Mouse (Mus musculus) hindlimb bud, embryonic 11.5 days (tissue): ENCODE measurements around the gene Lysmd3.
A peak's percentile ranks its signal among the peaks of the same experiment; 100 is the strongest.
"Not testable (repeated sequence)": the region's sequence is repeated elsewhere in the genome, so short reads cannot be mapped to it uniquely, and the experiment has no call there.

Experiments
- DNase-seq: peaks from one replicate; pipeline ENCODE4 v3.0.0-alpha.2; 2012; ENCODE audit warnings: low read depth, low spot score; ENCODE audit errors: extremely low spot score

Gene Lysmd3

GRCm38 (mm10) chr13:81657351-81658052, at the start of gene Lysmd3:
Gene Lysmd3 (plus strand): TSS chr13:81657663.
- peak; percentile 67 for DNase-seq

DNA sequence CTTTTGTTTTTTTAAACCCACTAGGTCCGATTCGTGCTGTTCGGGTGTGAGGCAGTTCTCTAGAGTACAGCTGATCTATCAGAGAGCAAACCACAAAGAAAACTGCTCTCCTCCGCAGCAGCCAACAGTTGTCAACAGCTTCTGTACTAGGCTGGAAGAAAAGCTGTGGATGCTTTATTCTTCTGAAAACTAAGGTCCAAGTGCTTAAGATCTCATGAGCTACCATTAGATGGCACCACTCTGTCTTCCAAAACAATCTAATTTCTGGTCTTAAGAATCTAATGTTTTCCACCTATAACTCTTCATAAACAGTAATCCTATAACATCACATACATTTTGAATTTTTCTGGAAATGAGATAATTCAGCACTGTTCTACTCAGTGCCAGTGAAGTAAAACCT, 47.1 kb upstream of the Lysmd3 start:
- DNase-seq = no peak

DNA sequence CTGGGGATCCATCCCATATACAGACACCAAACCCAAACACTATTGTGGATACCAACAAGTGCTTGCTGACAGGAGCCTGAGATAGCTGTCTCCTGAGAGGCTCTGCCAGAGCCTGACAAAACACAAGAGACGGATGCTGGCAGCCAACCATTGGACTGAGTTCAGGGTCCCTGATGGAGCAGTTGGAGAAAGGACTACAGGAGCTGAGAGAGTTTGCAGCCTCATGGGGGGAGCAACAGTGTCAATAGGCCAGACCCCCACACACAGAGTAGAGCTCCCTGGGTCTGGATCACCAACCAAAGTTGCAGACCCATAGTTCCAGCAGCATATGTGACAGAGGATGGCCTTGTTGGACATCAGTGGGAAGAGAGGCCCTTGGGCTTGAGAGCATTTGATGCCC, 29.6 kb upstream of the Lysmd3 start:
- not testable (repeated sequence) for DNase-seq

DNA sequence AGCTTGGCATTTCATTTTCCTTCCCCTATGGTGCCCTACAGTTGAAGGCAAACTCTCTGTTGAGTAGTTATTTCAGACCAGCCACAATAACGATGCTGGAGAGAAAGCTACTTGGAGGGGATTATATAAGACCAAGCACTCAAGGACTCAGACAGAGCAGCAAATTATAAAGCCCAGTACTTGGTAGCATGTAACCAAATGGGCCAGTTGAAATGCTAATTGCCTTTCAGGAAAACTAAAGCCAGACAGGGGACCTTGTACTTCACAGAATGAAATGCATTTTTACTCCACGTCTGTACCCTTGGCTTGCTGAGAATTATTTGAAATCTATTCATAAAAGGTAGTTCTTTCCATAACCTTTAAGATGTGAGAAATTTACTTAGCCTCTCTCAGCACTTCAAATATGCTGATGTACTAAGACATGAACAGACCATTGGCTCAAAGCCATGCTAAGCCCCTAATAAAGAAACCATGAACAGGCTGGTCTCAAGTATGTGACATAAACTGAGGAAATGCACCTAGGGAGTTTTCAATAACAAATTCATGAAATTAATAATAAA, 28.8 kb upstream of the Lysmd3 start:
- DNase-seq = no peak

GRCm38 (mm10) chr13:81629395-81629794, 28.1 kb upstream of the Lysmd3 start:
- no peak for DNase-seq

DNA sequence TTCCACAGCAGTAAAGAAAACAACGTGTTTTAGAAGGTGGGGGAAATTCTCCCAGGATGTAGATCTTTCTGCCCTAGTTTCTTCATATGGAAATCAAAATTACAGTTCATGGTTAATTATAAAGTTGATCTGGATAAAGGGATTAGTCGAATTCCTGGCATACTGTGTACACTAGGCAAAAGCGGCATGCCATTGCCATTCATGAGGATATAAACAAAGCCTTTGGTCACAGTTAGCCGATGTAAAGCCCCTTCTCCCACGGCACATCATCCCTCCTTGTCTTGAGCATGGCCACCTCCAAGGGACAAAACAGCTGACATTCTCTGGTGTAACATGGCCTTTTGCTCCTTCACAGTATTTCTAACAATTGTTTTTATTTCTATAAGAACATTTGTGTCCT, 26.9 kb upstream of the Lysmd3 start:
- no peak for DNase-seq

GRCm38 (mm10) chr13:81632720-81633415, 24.6 kb upstream of the Lysmd3 start, which contains the start of gene Adgrv1:
Gene Adgrv1 (minus strand): TSS chr13:81633154.
- no peak for DNase-seq

DNA sequence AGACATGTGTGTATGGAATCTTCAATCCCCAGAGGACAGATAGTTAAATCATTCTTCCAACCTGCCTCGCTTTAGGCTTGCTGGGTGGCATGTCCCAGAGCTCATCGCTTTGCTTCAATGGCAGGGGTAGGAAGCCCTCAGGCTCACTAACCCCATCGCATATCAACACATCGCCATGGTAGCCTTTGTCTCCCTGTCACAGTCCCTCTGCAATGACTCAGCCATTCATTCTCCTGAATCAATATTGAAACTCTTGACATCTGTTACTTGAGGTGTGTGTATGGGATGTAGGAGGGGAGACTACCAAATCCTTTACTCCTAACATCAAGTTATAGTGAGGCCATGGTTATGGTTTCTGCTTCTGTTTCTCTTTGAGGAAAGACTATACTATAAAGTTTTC, 17.8 kb upstream of the Lysmd3 start:
- DNase-seq = no peak

- DNase-seq = no peak
Measured at GRCm38 (mm10) chr13:81640881-81641280, 16.6 kb upstream of the Lysmd3 start.

- DNase-seq = no peak
Measured at GRCm38 (mm10) chr13:81641289-81642045, 16.0 kb upstream of the Lysmd3 start.

DNA sequence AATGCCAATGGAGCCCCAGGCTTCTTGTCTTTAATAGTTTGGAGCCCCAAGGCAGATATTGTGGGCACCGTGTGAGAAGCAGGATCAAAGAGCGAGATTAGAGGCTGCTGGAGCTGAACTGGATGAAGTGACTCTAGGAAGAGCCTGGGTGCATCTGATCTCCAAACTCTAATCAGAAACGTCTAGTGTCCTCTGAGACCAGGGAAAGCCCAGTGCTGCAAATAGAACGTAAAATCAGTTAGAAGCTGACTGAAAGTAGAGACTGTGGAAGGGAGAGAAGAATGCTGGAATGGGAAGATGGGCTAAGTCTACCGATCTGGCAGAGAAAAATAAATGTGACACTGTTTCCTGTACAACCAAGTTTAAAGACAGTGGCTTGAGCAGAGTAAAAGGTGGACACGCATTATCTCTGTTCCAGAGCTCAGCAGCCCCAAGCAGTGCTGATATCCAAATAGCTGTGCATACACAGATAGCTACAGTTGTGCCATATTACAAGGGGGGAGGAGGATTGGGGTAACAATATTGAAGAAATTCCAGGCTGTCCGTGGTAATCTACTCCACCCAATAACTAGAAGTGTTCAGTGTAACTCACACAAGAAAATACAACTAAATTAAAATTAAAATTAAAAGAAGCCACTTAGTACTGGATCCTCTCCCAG, 14.8 kb upstream of the Lysmd3 start:
- no peak for DNase-seq

GRCm38 (mm10) chr13:81644047-81644565, 13.4 kb upstream of the Lysmd3 start:
- no peak for DNase-seq

DNA sequence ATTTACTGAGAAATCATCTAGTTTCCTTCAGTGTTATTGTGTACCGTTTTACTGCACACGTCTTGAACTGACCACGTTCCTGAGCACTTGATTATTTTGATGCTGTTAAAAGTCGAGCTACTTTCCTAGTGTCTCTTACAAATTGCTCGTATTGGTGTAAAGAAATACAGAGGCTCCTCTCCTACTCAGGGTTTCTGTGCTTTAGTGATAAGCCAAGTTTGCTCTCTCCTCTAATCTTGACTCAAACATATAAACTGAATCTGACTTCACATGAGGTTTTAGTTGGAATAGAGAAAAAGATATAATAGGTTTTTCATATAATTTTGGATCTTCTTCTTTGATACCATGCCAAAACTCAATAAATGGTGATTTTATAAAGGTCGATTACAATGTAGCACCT, 11.1 kb upstream of the Lysmd3 start:
- DNase-seq = no peak

DNA sequence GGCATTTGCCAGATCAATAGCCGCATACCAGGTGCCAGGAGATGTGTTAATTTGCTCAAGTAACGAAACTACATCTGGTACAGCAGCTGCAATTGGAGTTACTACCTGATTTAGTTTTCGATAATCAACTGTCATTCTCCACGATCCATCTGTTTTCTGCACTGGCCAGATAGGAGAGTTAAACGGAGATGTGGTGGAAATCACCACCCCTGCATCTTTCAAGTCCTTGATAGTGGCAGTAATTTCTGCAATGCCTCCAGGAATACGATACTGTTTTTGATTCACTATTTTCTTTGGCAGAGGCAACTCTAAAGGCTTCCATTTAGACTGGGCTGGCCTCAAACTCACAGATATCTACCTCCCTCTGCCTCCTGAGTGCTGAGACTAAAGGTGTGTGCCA, 7.1 kb upstream of the Lysmd3 start:
- not testable (repeated sequence) for DNase-seq

GRCm38 (mm10) chr13:81656091-81656850, 1.2 kb upstream of the Lysmd3 start:
- no peak for DNase-seq

- no peak for DNase-seq
Measured at GRCm38 (mm10) chr13:81657008-81657350, 484 bp upstream of the Lysmd3 start.

GRCm38 (mm10) chr13:81658053-81658752, 740 bp downstream of the Lysmd3 start:
- no peak for DNase-seq

DNA sequence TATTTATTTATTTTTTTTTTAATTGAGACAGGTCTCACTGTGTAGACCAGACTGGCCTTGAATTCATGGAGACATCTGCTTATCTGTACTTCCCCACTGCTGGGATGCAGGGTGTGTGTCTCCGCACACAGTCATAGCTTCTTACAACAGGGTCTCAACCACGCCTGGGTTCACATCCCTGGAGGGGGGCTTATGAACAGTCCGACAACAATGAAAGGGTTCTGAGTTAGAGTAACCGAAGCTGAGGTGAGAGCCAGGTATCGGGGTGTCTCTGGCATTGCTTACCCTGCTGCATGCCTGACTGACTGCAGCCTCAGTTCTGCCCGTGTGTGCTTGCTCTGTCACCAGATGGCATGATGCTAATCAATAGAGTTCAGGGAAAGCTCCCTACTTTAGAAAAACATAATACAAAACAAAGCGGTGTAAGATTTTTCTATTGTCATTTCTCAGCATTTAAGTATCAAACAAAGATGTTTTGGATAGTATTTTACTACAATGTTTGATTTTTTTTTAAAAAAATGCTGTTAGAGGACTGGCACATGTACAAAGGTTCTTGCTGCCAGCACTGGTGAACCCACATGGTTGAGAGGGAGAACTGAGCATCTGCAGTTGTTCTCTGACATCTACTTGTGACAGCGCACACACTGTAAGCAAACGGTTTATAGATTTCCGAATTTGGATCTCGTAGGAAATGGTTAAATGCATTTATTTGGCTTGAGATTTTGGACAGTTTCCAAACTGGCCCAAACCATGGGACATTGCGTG, 6.3 kb downstream of the Lysmd3 start:
- no peak for DNase-seq

DNA sequence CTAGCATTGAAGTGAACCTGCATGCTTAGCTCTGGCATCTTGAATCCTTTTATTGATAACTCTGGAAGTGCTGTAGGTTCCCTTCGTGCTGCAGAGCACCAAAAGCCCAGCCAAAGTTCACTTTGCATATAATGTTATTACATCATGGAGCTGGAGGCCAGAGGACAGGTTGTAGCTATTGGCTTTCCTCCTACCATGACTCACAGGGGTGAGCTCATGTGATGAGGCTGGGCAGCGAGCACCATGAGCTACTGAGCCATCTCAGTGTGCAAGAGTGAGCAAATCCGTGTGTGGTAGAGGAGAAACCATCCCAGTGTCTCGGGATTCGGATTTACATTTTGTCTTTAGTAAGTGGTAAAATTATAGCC, 6.9 kb downstream of the Lysmd3 start:
- no peak for DNase-seq
